Mouse (Mus musculus): Measurements from ENCODE around the gene Gm47283. TPM values are rescaled to one million over a fixed set of nuclear protein-coding genes. Genes with fewer than 3 reads are reported as not detected.
"Not testable (repeated sequence)": the region's sequence is repeated elsewhere in the genome, so short reads cannot be mapped to it uniquely, and the experiment has no call there.

Gene Gm47283
- polyA plus RNA-seq (2014; fragmentation: Nextera tagmentation; extraction: Ambion mirVana): not detected in 2 replicates

DNA sequence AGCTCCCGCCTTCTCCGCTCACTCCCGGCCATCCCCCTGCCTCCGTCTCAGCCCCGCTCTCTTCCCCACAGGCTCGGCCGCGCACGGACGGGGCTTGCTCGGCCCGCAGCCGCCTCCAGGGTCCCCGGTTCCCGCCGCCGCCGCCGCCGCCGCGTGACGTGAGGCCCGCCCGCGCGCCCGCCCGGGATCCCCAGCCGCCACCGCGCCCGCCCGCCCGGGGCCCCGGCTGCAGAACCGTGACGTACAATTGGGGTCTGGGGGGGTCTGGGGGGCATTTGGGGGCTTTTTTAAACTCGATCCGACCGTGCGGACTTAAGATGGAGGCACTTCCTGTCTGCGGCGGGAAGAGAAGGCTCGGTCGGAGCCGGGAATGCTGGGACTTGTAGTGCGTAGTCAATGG, at the start of gene Gm47283:
Gene Gm47283 (plus strand): TSS at position 301 of the 400 bp plus-strand sequence.
- WGBS: no CpG with 5 or more reads among the region's 48 CpGs
- H3K4me3 ChIP-seq (ENCODE audit: control insufficient read depth in 1 of 2, insufficient read depth in 1 of 2, low read depth in 1 of 2, low read length in 2 of 2); H3K9me3 ChIP-seq (ENCODE audit: control insufficient read depth, low read length); H3K4me1 ChIP-seq (ENCODE audit: control insufficient read depth in 2 of 2, insufficient read depth in 2 of 2, low read length in 2 of 2); H3K27me3 ChIP-seq (ENCODE audit: control insufficient read depth, insufficient read depth, low read length); H3K36me3 ChIP-seq (ENCODE audit: control insufficient read depth, insufficient read depth, low read length); H3K9ac ChIP-seq (ENCODE audit: low read length); ATAC-seq (ENCODE audit: insufficient number of reproducible peaks, insufficient read depth, low FRiP score, low read depth); H3K27ac ChIP-seq (replicated peaks in 1 of 2; ENCODE audit: control insufficient read depth in 1 of 2, insufficient read depth in 1 of 2, low read depth in 2 of 2, low read length in 2 of 2); H3K4me2 ChIP-seq (ENCODE audit: low read length): not testable (repeated sequence)

DNA sequence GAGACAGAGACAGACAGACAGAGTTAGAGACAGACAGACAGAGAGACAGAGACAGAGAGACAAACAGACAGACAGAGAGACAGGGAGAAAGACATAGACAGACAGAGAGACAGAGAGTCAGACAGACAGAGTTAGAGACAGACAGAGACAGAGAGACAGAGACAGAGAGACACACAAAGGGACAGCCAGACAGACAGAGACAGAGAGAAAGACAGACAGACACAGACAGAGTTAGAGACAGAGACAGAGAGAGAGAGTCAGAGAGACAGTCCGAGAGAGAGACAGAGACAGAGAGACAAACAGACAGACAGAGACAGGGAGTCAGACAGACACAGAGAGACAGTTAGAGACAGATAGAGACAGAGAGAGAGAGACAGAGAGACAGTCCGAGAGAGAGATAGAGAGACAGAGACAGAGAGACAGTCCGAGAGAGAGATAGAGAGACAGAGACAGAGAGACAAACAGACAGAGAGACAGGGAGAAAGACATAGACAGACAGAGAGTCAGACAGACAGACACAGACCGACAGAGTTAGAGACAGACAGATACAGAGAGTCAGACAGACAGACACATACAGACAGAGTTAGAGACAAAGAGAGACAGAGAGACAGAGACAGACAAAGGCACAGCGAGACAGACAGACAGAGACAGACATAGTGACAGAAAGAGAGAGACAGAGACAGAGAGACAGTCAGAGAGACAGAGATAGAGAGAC, 49.2 kb upstream of the Gm47283 start:
- H3K27ac ChIP-seq (replicated peaks in 1 of 2; ENCODE audit: control insufficient read depth in 1 of 2, insufficient read depth in 1 of 2, low read depth in 2 of 2, low read length in 2 of 2); H3K4me2 ChIP-seq (ENCODE audit: low read length); H3K4me3 ChIP-seq (ENCODE audit: control insufficient read depth in 1 of 2, insufficient read depth in 1 of 2, low read depth in 1 of 2, low read length in 2 of 2); H3K4me1 ChIP-seq (ENCODE audit: control insufficient read depth in 2 of 2, insufficient read depth in 2 of 2, low read length in 2 of 2); H3K27me3 ChIP-seq (ENCODE audit: control insufficient read depth, insufficient read depth, low read length); H3K9ac ChIP-seq (ENCODE audit: low read length); ATAC-seq (ENCODE audit: insufficient number of reproducible peaks, insufficient read depth, low FRiP score, low read depth): not testable (repeated sequence)
- 52% methylated on average over 2 of the region's 5 CpGs for WGBS
- Histone ChIP-seq H3K36me3 (ENCODE audit: control insufficient read depth, insufficient read depth, low read length) (peaks cover 41% of the 10 kb centered on the region), H3K9me3 (ENCODE audit: control insufficient read depth, low read length) (peaks cover 36% of the 10 kb centered on the region)

GRCm38 (mm10) chrY:90736217-90737000, 48.1 kb upstream of the Gm47283 start:
- 74% methylated on average over 4 of the region's 9 CpGs for WGBS

DNA sequence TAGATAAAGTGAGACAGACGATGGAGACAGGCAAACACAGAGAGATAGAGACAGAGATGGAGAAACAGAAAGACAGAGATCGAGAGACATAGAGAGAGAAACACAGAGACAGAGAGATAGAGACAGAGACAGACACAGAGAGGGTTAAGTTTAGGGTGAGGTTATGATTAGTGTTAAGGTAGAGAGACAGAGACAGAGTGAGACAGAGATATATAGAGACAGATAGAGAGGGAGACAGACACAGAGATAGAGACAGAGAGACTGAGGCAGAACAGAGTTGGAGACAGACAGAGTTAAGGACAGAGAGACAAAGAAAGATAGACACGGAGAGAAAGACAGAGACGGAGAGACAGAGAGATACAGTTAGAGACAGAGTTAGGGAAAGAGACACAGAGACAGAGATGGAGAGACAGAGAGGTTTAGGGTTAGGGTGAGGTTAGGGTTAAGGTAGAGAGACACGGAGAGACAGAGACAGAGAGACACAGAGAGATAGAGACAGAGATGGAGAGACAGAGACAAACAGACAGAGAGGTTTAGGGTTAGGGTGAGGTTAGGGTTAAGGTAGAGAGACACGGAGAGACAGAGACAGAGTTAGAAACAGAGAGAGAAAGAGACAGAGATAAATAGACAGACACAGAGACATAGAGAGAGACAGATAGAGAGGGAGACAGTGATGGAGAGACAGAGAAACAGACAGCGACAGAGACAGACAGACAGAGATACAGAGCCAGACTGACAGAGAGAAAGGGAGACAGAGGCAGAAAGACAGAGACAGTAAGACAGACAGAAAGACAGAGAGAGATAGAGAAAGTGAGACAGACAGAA, 46.7 kb upstream of the Gm47283 start:
- Histone ChIP-seq H3K27ac (replicated peaks in 1 of 2; ENCODE audit: control insufficient read depth in 1 of 2, insufficient read depth in 1 of 2, low read depth in 2 of 2, low read length in 2 of 2) (no peak overlapping the region), H3K27me3 (ENCODE audit: control insufficient read depth, insufficient read depth, low read length) (no peaks in the 10 kb centered on the region), H3K9me3 (ENCODE audit: control insufficient read depth, low read length) (peaks cover 52% of the 10 kb centered on the region), H3K4me3 (ENCODE audit: control insufficient read depth in 1 of 2, insufficient read depth in 1 of 2, low read depth in 1 of 2, low read length in 2 of 2) (no peak overlapping the region), H3K4me1 (ENCODE audit: control insufficient read depth in 2 of 2, insufficient read depth in 2 of 2, low read length in 2 of 2) (no peaks in the 10 kb centered on the region), H3K4me2 (ENCODE audit: low read length) (no peak overlapping the region), H3K9ac (ENCODE audit: low read length) (no peak overlapping the region), H3K36me3 (ENCODE audit: control insufficient read depth, insufficient read depth, low read length) (peaks cover 56% of the 10 kb centered on the region)
- 81% methylated on average over 7 of the region's 7 CpGs for WGBS
- no peak for ATAC-seq (ENCODE audit: insufficient number of reproducible peaks, insufficient read depth, low FRiP score, low read depth)

More at GRCm38 (mm10) chrY:90736217-90737000, 48.1 kb upstream of the Gm47283 start:
- not testable (repeated sequence) for H3K27ac ChIP-seq (replicated peaks in 1 of 2; ENCODE audit: control insufficient read depth in 1 of 2, insufficient read depth in 1 of 2, low read depth in 2 of 2, low read length in 2 of 2); H3K4me2 ChIP-seq (ENCODE audit: low read length); H3K27me3 ChIP-seq (ENCODE audit: control insufficient read depth, insufficient read depth, low read length); H3K9ac ChIP-seq (ENCODE audit: low read length); ATAC-seq (ENCODE audit: insufficient number of reproducible peaks, insufficient read depth, low FRiP score, low read depth); H3K4me3 ChIP-seq (ENCODE audit: control insufficient read depth in 1 of 2, insufficient read depth in 1 of 2, low read depth in 1 of 2, low read length in 2 of 2); H3K4me1 ChIP-seq (ENCODE audit: control insufficient read depth in 2 of 2, insufficient read depth in 2 of 2, low read length in 2 of 2)
- Histone ChIP-seq H3K36me3 (ENCODE audit: control insufficient read depth, insufficient read depth, low read length) (peaks cover 46% of the 10 kb centered on the region), H3K9me3 (ENCODE audit: control insufficient read depth, low read length) (peaks cover 45% of the 10 kb centered on the region)

GRCm38 (mm10) chrY:90738431-90738680, 46.2 kb upstream of the Gm47283 start:
- H3K4me3 ChIP-seq (ENCODE audit: control insufficient read depth in 1 of 2, insufficient read depth in 1 of 2, low read depth in 1 of 2, low read length in 2 of 2): no peak overlapping the region
- H3K4me2 ChIP-seq (ENCODE audit: low read length): no peak overlapping the region
- ATAC-seq (ENCODE audit: insufficient number of reproducible peaks, insufficient read depth, low FRiP score, low read depth): no peak
- no peak overlapping the region for H3K27ac ChIP-seq (replicated peaks in 1 of 2; ENCODE audit: control insufficient read depth in 1 of 2, insufficient read depth in 1 of 2, low read depth in 2 of 2, low read length in 2 of 2)
- 87% methylated on average over 1 of the region's 1 CpGs for WGBS
- H3K4me1 ChIP-seq (ENCODE audit: control insufficient read depth in 2 of 2, insufficient read depth in 2 of 2, low read length in 2 of 2): no peaks in the 10 kb centered on the region
- no peaks in the 10 kb centered on the region for H3K27me3 ChIP-seq (ENCODE audit: control insufficient read depth, insufficient read depth, low read length)
- H3K9ac ChIP-seq (ENCODE audit: low read length): no peak overlapping the region
- H3K9me3 ChIP-seq (ENCODE audit: control insufficient read depth, low read length): peaks cover 52% of the 10 kb centered on the region
- peaks cover 57% of the 10 kb centered on the region for H3K36me3 ChIP-seq (ENCODE audit: control insufficient read depth, insufficient read depth, low read length)

- WGBS: 78% methylated on average over 28 of the region's 28 CpGs
- ATAC-seq (ENCODE audit: insufficient number of reproducible peaks, insufficient read depth, low FRiP score, low read depth): peak; percentile 24; the same call in 1 of the 2 replicates
- not testable (repeated sequence) for H3K4me2 ChIP-seq (ENCODE audit: low read length); H3K4me3 ChIP-seq (ENCODE audit: control insufficient read depth in 1 of 2, insufficient read depth in 1 of 2, low read depth in 1 of 2, low read length in 2 of 2); H3K9ac ChIP-seq (ENCODE audit: low read length); H3K27ac ChIP-seq (replicated peaks in 1 of 2; ENCODE audit: control insufficient read depth in 1 of 2, insufficient read depth in 1 of 2, low read depth in 2 of 2, low read length in 2 of 2); H3K4me1 ChIP-seq (ENCODE audit: control insufficient read depth in 2 of 2, insufficient read depth in 2 of 2, low read length in 2 of 2); H3K27me3 ChIP-seq (ENCODE audit: control insufficient read depth, insufficient read depth, low read length)
- peaks cover 57% of the 10 kb centered on the region for H3K36me3 ChIP-seq (ENCODE audit: control insufficient read depth, insufficient read depth, low read length)
- peaks cover 56% of the 10 kb centered on the region for H3K9me3 ChIP-seq (ENCODE audit: control insufficient read depth, low read length)
Measured at GRCm38 (mm10) chrY:90738841-90739530, 45.6 kb upstream of the Gm47283 start.

DNA sequence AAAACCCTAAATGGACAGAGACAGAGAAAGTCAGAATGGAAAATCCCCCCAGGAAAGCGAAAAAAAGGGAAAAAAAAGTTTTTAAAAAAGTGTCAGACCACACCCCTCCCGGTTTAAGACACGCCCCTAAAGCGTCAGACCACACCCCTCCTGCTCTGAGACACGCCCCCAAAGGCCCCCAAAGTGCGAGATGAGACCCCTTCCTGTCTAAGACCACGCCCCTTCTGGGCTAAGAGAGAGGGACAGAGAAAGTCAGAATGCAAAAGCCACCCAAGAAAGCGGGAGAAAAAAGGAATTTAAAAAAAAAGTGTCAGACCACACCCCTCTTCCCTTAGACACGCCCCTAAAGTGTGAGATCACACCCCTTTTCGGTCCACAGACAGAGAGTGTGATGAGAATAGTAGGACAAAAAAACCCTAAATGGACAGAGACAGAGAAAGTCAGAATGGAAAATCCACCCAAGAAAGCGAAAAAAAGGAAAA, 45.0 kb upstream of the Gm47283 start:
- H3K27ac ChIP-seq (replicated peaks in 1 of 2; ENCODE audit: control insufficient read depth in 1 of 2, insufficient read depth in 1 of 2, low read depth in 2 of 2, low read length in 2 of 2); H3K4me2 ChIP-seq (ENCODE audit: low read length); H3K4me3 ChIP-seq (ENCODE audit: control insufficient read depth in 1 of 2, insufficient read depth in 1 of 2, low read depth in 1 of 2, low read length in 2 of 2); H3K27me3 ChIP-seq (ENCODE audit: control insufficient read depth, insufficient read depth, low read length); ATAC-seq (ENCODE audit: insufficient number of reproducible peaks, insufficient read depth, low FRiP score, low read depth); H3K4me1 ChIP-seq (ENCODE audit: control insufficient read depth in 2 of 2, insufficient read depth in 2 of 2, low read length in 2 of 2); H3K9ac ChIP-seq (ENCODE audit: low read length): not testable (repeated sequence)
- Histone ChIP-seq H3K36me3 (ENCODE audit: control insufficient read depth, insufficient read depth, low read length) (peaks cover 52% of the 10 kb centered on the region), H3K9me3 (ENCODE audit: control insufficient read depth, low read length) (peaks cover 61% of the 10 kb centered on the region)
- WGBS: 56% methylated on average over 11 of the region's 11 CpGs
